Mouse (Mus musculus) c-Kit-positive CD71-negative TER-119-negative erythroid progenitor cells, embryonic 14.5 days (primary cell): ENCODE data around the gene Madcam1.
"Not testable (repeated sequence)": the region's sequence is repeated elsewhere in the genome, so short reads cannot be mapped to it uniquely, and the experiment has no call there.

Experiments used
- DNase-seq: peaks from one replicate; pipeline ENCODE4 v3.0.0-alpha.2; 2013; ENCODE audit warnings: low read depth

Gene Madcam1

GRCm38 (mm10) chr10:79688720-79689119 is 24.4 kb downstream of the Madcam1 start, which contains the start of gene Gzmm:
Gzmm (plus strand) TSS chr10:79689020.
- no peak for DNase-seq

- no peak for DNase-seq
Observed at GRCm38 (mm10) chr10:79689178-79689577, 24.8 kb downstream of the Madcam1 start.

DNA sequence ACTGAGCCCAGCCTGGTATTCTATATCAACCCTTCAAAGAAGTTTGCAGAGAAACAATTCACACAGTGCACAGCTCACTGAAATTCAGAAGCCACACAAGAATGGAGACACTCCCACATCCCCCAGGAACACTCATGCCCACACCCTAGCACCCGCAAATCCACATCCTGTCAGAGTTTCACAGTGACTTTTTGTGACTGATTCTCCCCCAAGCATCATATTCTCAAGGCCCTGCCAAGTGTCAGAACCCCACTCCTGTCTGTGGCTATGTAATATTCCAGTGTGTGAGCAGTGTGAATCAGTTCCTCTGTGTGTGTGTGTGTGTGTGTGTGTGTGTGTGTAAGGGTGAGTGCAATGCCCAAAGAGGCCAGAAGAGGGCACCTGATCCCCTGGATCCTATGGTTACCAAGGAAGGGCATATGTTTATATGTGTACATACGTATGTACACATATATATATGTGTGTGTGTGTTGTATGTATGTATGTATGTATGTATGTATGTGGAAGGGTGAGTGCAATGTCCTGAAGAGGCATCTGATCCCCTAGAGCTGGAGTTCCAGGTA is 27.7 kb downstream of the Madcam1 start:
- no peak for DNase-seq

DNA sequence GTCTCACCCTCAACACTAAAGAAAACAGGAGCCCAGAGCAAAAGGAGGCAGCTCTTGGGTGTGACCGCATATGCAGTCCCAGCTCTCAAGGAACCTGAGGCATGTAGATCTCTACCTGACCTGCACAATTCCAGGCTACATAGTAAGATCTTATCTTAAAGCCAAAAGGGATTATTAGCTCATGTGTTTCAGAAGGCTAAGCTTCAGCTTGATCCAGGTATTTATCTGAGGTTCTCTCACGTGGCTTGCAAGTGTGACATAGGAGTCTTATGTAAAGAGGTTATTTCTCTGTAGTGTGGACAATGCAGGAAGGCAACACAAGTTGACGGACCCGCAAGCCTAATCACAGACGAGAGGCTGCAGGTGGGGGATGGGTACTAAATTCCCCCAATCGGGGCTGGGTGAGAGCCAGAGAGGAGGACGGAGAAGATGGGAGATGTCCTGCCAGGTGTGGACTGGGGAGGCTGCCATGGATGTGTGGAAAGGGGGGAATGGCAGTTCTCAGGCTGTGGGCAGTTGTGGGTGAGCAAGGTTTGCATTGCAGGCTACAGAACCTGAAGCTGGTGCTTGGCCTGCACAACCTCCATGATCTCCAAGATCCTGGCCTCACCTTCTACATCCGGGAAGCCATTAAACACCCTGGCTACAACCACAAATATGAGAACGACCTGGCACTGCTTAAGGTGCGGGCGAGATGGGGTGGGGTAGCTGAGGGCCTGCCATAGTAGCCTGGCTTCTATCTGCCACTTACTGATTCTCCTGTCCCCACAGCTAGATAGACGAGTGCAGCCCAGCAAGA is 29.4 kb downstream of the Madcam1 start:
- DNase-seq = no peak

DNA sequence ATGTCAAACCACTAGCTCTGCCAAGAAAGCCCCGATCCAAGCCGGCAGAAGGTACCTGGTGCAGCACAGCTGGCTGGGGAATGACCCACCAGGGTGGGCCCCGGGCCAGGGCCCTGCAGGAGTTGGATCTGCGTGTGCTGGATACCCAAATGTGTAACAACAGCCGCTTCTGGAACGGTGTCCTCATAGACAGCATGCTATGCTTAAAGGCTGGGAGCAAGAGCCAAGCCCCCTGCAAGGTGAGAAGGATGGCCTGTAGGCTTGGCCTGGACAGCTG is 30.0 kb downstream of the Madcam1 start:
- no peak for DNase-seq

DNA sequence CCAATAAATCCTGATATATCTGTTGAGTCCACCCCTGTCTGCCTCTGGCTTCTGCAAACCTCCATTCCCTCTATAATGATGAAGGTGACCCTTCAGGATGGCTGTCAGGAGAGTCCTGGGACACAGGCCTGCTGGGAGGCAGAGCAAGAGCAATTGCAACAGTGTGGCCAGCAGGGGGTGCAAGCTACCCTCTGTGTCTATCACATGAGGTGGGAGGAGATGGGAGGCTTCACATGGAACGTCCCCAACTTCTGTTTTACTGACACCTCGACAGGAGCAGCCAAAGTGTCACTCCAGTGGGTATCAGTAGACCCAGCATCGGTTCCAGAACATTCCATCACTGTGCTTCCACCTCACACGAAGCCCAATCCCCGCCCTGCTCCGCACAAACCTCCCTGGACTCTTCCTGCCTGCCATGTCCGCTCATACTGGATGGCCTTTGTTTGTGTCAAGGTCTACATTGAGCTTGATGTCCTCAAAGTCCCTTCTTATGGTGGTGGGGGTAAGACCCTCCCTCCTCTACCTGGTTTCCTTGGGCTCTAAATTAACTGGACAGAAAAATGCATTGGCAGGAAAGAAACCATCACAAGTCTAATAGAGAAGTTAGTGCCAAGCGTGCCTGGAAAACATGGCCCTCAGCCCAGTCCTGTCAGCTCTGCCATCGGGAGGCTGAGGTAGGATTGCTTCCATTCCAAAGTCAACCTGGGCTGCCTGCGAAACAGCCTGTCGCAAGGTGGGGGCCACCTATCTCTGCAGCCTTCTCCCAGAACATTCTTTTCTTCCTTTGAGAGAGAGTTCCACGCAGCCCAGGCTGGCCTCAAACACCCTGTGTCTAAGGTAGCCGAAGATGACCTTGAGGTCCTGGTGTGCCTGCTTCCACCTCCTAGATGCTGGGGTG is 31.1 kb downstream of the Madcam1 start:
- peak; percentile 62 for DNase-seq

DNA sequence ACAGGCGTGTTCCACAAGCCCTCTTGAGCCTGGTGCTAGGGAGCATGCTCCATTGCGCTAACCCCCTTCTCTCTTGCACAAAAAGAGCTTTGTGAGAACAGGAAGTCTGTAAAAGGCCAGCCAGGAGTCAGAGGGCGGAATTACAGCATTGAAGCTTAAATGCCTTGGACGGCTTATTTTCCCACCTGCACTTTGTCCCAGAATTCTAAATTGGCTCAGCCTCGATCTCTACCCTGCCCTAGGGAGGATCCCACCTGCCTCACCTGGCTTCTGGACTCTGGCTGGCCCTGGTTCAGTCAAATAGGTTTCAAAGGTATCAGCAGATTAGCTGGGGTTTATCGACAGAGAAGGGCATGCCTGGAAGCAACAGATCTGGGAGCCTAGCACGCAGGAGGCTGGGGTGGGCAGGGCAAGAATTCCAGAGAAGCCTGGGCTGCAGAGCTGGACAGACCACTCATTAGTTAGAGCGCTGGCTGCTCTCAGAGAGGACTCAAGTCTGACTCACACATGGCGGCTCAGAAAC is 31.8 kb downstream of the Madcam1 start:
- DNase-seq = no peak

GRCm38 (mm10) chr10:79697916-79698315 is 33.6 kb downstream of the Madcam1 start:
- no peak for DNase-seq

DNA sequence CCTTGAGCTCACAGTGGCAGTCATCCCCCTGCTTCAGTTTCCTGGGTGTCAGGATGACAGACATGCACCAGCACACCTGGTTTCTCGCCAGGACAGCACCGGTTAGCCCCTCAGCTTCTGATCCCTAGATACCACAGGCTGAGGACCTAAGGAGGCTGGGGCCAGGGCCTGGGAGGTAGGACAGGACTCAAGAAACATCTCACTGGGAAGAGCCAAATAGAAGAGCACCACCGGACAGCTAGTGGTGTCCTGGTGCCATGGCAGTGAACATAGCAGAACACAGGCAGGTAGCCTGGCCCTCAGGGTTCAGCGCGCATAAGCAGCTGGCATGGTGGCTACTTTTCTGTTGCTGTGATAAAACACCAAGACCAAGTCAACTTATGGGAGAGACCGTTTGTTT is 34.1 kb downstream of the Madcam1 start:
- DNase-seq = no peak

DNA sequence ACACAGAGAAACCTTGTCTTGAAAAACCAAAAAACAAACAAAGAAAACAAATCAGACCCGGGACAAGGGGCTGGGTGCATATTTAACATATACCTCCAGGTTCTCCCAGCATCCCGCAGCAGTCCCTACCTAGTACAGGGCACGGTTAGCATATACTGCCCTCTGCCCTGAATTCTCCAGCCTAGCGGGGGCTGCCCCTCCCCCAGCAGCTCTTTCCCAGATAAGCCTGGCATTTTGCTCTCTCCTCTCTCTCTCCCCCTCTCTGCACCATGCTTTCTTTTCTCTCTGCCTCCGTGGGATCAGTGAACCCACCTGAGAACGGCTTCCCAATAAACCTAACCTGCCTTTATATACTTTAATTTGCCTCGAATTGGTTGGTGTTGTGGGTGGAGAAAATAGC is 36.3 kb downstream of the Madcam1 start:
- DNase-seq = no peak

GRCm38 (mm10) chr10:79701443-79702129 is 37.2 kb downstream of the Madcam1 start:
- no peak for DNase-seq

- DNase-seq = not testable (repeated sequence)
Observed at GRCm38 (mm10) chr10:79702970-79703369, 38.6 kb downstream of the Madcam1 start.

- no peak for DNase-seq
Observed at GRCm38 (mm10) chr10:79703541-79703940, 39.2 kb downstream of the Madcam1 start.

- peak; percentile 98 for DNase-seq
Observed at GRCm38 (mm10) chr10:79704065-79704969, 40.0 kb downstream of the Madcam1 start, which contains the start of gene Bsg. Bsg (plus strand) TSS chr10:79704491.

DNA sequence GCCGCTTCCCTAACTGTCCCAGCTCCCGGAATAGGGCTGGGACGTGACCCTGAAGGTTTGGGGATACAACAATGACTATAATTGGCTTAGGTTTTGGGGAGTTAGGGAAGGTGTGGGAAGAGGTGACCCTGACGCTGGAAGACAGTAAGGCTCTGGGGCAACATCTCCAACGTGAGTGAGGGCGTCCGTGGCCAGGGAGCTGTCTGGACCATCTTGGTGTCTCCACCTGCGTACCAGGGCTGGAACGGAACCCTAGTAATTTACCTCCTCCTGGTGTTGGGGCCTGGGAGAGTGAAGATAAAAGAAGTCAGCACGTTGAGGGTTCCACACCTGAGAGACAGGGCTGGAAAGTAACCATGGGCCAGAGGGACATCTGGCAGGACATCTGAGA is 40.6 kb downstream of the Madcam1 start:
- no peak for DNase-seq

- no peak for DNase-seq
Observed at GRCm38 (mm10) chr10:79705951-79706350, 41.6 kb downstream of the Madcam1 start.

DNA sequence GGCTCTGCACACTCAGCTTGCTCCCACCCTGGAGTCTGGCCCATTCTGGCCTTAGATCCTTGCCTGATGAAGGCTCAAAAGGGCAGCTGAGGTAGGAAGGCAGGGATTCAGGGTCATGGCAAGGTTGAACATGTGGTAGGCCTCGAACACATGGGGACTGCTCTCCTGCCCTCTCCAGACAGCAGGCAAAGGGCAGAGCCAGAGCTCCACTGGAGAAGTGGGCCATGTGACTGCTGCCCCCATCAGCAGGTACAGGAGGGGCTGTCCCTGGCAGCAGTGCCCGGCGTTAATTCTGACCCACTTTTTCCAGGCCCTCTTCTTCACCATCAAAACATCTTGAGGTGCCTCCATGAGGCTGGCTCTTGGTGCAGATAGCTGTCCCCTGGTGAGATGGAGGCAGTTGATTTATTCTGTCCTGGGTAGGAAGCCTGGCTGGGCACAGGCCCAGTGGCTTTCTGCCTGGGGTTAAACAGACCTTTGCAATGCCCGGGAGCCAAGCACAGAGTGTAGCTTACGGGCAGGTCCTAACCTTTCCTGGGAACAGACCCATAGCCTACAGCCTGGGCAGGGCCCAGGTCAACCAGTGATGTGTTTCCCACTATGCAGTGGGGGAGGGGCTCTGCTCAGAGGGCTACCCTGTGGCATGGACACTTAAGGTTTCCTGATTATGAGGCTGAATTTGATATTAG is 42.2 kb downstream of the Madcam1 start:
- DNase-seq = no peak

- no peak for DNase-seq
Observed at GRCm38 (mm10) chr10:79707162-79707561, 42.8 kb downstream of the Madcam1 start.

DNA sequence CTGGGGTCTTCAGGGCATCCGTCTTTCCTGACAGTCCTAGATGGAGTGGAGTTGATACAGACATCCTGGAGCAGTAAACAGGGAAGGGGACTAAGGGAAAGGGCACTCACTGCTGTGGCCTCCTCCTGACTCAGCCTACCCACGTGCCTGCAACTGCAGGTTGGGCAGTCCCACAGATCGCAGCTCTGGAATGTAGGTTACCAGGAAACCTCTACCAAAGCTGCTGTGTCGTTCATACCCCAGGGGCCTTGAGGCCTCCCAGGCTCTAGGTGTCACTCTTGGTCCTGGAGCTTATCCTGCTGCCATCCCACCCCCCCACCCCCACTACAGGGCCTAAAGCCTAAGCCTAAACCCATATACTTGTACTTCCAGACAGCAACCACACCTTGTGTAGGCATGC is 43.4 kb downstream of the Madcam1 start:
- no peak for DNase-seq

DNA sequence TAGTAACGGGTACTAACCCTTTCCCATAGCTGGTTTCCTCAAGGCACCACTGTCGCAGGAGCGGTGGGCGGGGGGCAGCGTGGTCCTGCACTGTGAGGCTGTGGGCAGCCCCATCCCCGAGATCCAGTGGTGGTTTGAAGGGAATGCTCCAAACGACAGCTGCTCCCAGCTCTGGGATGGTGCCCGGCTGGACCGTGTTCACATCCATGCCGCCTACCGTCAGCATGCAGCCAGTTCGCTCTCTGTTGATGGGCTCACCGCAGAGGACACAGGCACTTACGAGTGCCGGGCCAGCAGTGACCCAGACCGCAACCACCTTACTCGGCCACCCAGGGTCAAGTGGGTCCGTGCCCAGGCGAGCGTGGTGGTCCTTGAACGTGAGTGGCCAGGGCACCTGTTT is 44.3 kb downstream of the Madcam1 start:
- DNase-seq = no peak
